Mouse (Mus musculus): ENCODE data around the gene Ssbp4.
"Not testable (repeated sequence)": the region's sequence is repeated elsewhere in the genome, so short reads cannot be mapped to it uniquely, and the experiment has no call there.

Gene Ssbp4

GRCm38 (mm10) chr8:70587955-70588354 lies 20.7 kb downstream of the Ssbp4 start:
- not testable (repeated sequence) for DNase-seq (ENCODE audit: low read depth, low spot score)

- peak; percentile 61 for DNase-seq (ENCODE audit: low read depth, low spot score)
These were observed 23.4 kb downstream of the Ssbp4 start for GRCm38 (mm10) chr8:70585258-70585652.

- DNase-seq (ENCODE audit: low read depth, low spot score) = no peak
These were observed 23.9 kb downstream of the Ssbp4 start for GRCm38 (mm10) chr8:70584606-70585257.

GRCm38 (mm10) chr8:70583476-70584387 lies 24.9 kb downstream of the Ssbp4 start:
- DNase-seq (ENCODE audit: low read depth, low spot score) = no peak

- DNase-seq (ENCODE audit: low read depth, low spot score) = no peak
These were observed 31.5 kb downstream of the Ssbp4 start for GRCm38 (mm10) chr8:70577207-70577606.

- no peak for DNase-seq (ENCODE audit: low read depth, low spot score)
These were observed 33.8 kb downstream of the Ssbp4 start for GRCm38 (mm10) chr8:70574915-70575314.

GRCm38 (mm10) chr8:70574302-70574701 lies 34.4 kb downstream of the Ssbp4 start:
- DNase-seq (ENCODE audit: low read depth, low spot score) = no peak

- no peak for DNase-seq (ENCODE audit: low read depth, low spot score)
These were observed 37.7 kb downstream of the Ssbp4 start for GRCm38 (mm10) chr8:70570990-70571389.

- no peak for DNase-seq (ENCODE audit: low read depth, low spot score)
These were observed 38.3 kb downstream of the Ssbp4 start for GRCm38 (mm10) chr8:70570360-70570759.

GRCm38 (mm10) chr8:70565561-70565960 lies 43.1 kb downstream of the Ssbp4 start:
- DNase-seq (ENCODE audit: low read depth, low spot score) = peak; percentile 85

GRCm38 (mm10) chr8:70564696-70565235 lies 43.9 kb downstream of the Ssbp4 start:
- no peak for DNase-seq (ENCODE audit: low read depth, low spot score)

GRCm38 (mm10) chr8:70563763-70564387 lies 44.8 kb downstream of the Ssbp4 start:
- DNase-seq (ENCODE audit: low read depth, low spot score) = no peak

GRCm38 (mm10) chr8:70562802-70563201 lies 45.9 kb downstream of the Ssbp4 start:
- no peak for DNase-seq (ENCODE audit: low read depth, low spot score)

GRCm38 (mm10) chr8:70561809-70562535 lies 46.7 kb downstream of the Ssbp4 start:
- no peak for DNase-seq (ENCODE audit: low read depth, low spot score)

GRCm38 (mm10) chr8:70561357-70561756 lies 47.3 kb downstream of the Ssbp4 start:
- DNase-seq (ENCODE audit: low read depth, low spot score) = no peak

- DNase-seq (ENCODE audit: low read depth, low spot score) = no peak
These were observed 48.1 kb downstream of the Ssbp4 start for GRCm38 (mm10) chr8:70560564-70560963.

- peak; percentile 68 for DNase-seq (ENCODE audit: low read depth, low spot score)
These were observed 48.6 kb downstream of the Ssbp4 start for GRCm38 (mm10) chr8:70560096-70560495.

- peak; percentile 48 for DNase-seq (ENCODE audit: low read depth, low spot score)
These were observed 49.7 kb downstream of the Ssbp4 start for GRCm38 (mm10) chr8:70558983-70559382.

GRCm38 (mm10) chr8:70558334-70558733 lies 50.3 kb downstream of the Ssbp4 start:
- DNase-seq (ENCODE audit: low read depth, low spot score) = peak; percentile 58

- DNase-seq (ENCODE audit: low read depth, low spot score) = no peak
These were observed 53.5 kb downstream of the Ssbp4 start for GRCm38 (mm10) chr8:70555079-70555747.

- no peak for DNase-seq (ENCODE audit: low read depth, low spot score)
These were observed 54.9 kb downstream of the Ssbp4 start for GRCm38 (mm10) chr8:70553740-70554139.
